Comparison of ENCODE assay signal across 10 mouse cellular contexts in the genomic region with DNA sequence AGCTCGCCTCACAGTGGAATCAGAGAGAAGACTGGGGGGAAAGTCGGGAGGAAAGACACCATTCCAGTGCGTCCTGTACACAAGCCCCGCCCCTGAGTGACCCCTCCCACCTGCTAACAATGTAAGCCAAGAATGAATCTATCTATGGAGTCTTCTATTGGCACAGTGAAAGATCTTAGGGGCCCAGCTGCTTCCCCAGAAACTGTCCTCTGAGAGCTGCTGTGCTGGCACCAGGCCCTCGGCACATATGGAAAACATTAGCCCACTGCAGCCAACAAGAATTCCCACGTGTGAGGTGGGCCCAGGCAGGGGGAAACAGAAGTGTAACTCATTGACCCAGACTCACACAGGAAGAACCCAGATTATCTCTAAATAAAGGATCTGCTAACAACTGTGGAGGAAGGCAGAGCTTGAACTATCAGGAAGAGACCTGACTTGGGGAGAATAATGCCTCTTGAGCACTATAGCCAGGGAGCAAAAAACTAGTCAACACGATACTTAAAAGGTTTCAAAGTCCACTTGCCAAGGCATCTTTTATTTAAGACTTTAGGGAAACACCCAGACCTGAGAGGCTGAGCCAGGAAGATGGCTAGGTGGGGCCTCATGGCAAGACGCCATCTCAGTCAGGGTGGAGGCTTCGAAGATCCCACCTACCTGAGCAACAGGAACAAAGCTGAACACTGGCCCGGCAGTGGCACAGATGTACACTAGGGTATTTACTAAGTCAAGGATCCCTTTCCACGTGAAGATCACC.
DNase-seq lines count a peak whose midpoint lies in the region; ATAC-seq and TF ChIP-seq lines count a peak whose summit lies in the region.
"Had no signal": no experiment of that assay in that cellular context is flagged by ENCODE, and none has a peak within 500 bp of the region (broad histone marks: within the 10 kb centered on the region; RNA-seq: fewer than 3 reads in every experiment).

No protein-coding gene starts in this region.

- no peaks in the 10 kb centered on the region for H3K27me3 ChIP-seq in forebrain, embryonic 14.5 days (replicated peaks; ENCODE audit: control insufficient read depth, insufficient read depth, low read length)
- H3K27me3 ChIP-seq in forebrain, embryonic 15.5 days = no peaks in the 10 kb centered on the region
- no peaks in the 10 kb centered on the region for H3K27me3 ChIP-seq in embryonic facial prominence, embryonic 14.5 days (replicated peaks; ENCODE audit: control insufficient read depth, insufficient read depth, low read length)
- H3K27me3 ChIP-seq in midbrain, embryonic 16.5 days (ENCODE audit: control insufficient read depth, insufficient read depth, low read depth, low read length) = no peaks in the 10 kb centered on the region

- TF ChIP-seq CTCF in layer of hippocampus, adult 2 months (conservative IDR thresholded peaks at IDR 0.05) = no peak

- no peak overlapping the region for H3K27ac ChIP-seq in forebrain, embryonic 14.5 days (ENCODE audit: low read depth, low read length)
- no peak overlapping the region for H3K27ac ChIP-seq in forebrain, embryonic 15.5 days (replicated peaks)
- no peak overlapping the region for H3K27ac ChIP-seq in embryonic facial prominence, embryonic 14.5 days (replicated peaks; ENCODE audit: low read depth, low read length)
- H3K27ac ChIP-seq in midbrain, embryonic 16.5 days (ENCODE audit: low read length) = no peak overlapping the region
- no peak overlapping the region for H3K27ac ChIP-seq in layer of hippocampus, adult 2 months

- 66% methylated on average over 11 of the region's 11 CpGs for WGBS in forebrain, embryonic 14.5 days
- WGBS in forebrain, embryonic 15.5 days = 62% methylated on average over 11 of the region's 11 CpGs
- 33% methylated on average over 11 of the region's 11 CpGs for WGBS in embryonic facial prominence, embryonic 14.5 days
- 72% methylated on average over 11 of the region's 11 CpGs for WGBS in midbrain, embryonic 16.5 days

- H3K9ac ChIP-seq in forebrain, embryonic 14.5 days (ENCODE audit: low read length) = no peak overlapping the region
- H3K9ac ChIP-seq in forebrain, embryonic 15.5 days (replicated peaks) = no peak overlapping the region
- H3K9ac ChIP-seq in embryonic facial prominence, embryonic 14.5 days (ENCODE audit: low read depth, low read length) = no peak overlapping the region
- no peak overlapping the region for H3K9ac ChIP-seq in midbrain, embryonic 16.5 days (ENCODE audit: low read depth, low read length)

- no peak for ATAC-seq in forebrain, embryonic 14.5 days
- no peak for ATAC-seq in forebrain, embryonic 15.5 days (replicated peaks)
- peak; percentile 68 for ATAC-seq in embryonic facial prominence, embryonic 14.5 days (ENCODE audit: low read depth)
- ATAC-seq in midbrain, embryonic 16.5 days = no peak

- H3K9me3 ChIP-seq in forebrain, embryonic 14.5 days (replicated peaks; ENCODE audit: control insufficient read depth, low read length) = no peaks in the 10 kb centered on the region
- H3K9me3 ChIP-seq in forebrain, embryonic 15.5 days = no peaks in the 10 kb centered on the region
- H3K9me3 ChIP-seq in embryonic facial prominence, embryonic 14.5 days (ENCODE audit: control insufficient read depth, low read length) = no peaks in the 10 kb centered on the region
- no peaks in the 10 kb centered on the region for H3K9me3 ChIP-seq in midbrain, embryonic 16.5 days (replicated peaks; ENCODE audit: control insufficient read depth, low read length, poor library complexity, severe bottlenecking)

- no peak overlapping the region for H3K4me2 ChIP-seq in forebrain, embryonic 14.5 days (ENCODE audit: low read length)
- no peak overlapping the region for H3K4me2 ChIP-seq in forebrain, embryonic 15.5 days (replicated peaks)
- H3K4me2 ChIP-seq in embryonic facial prominence, embryonic 14.5 days (ENCODE audit: low read depth, low read length) = no peak overlapping the region
- H3K4me2 ChIP-seq in midbrain, embryonic 16.5 days (ENCODE audit: low read length) = no peak overlapping the region

- no peak overlapping the region for H3K4me3 ChIP-seq in forebrain, embryonic 14.5 days (ENCODE audit: low read depth, low read length)
- H3K4me3 ChIP-seq in forebrain, embryonic 15.5 days = no peak overlapping the region
- no peak overlapping the region for H3K4me3 ChIP-seq in embryonic facial prominence, embryonic 14.5 days (ENCODE audit: low read depth, low read length)
- H3K4me3 ChIP-seq in midbrain, embryonic 16.5 days (ENCODE audit: low read depth, low read length) = no peak overlapping the region
- no peak overlapping the region for H3K4me3 ChIP-seq in layer of hippocampus, adult 2 months

- no peaks in the 10 kb centered on the region for H3K36me3 ChIP-seq in forebrain, embryonic 14.5 days (ENCODE audit: control insufficient read depth, insufficient read depth, low read length)
- no peaks in the 10 kb centered on the region for H3K36me3 ChIP-seq in forebrain, embryonic 15.5 days
- H3K36me3 ChIP-seq in embryonic facial prominence, embryonic 14.5 days (ENCODE audit: control insufficient read depth, insufficient read depth, low read length) = no peaks in the 10 kb centered on the region
- H3K36me3 ChIP-seq in midbrain, embryonic 16.5 days (ENCODE audit: control insufficient read depth, insufficient read depth, low read length) = no peaks in the 10 kb centered on the region

- H3K4me1 ChIP-seq in forebrain, embryonic 14.5 days (ENCODE audit: control insufficient read depth, insufficient read depth, low read length) = no peaks in the 10 kb centered on the region
- H3K4me1 ChIP-seq in forebrain, embryonic 15.5 days = peaks cover 5% of the 10 kb centered on the region
- H3K4me1 ChIP-seq in embryonic facial prominence, embryonic 14.5 days (ENCODE audit: control insufficient read depth, insufficient read depth, low read length) = peaks cover 16% of the 10 kb centered on the region
- no peaks in the 10 kb centered on the region for H3K4me1 ChIP-seq in midbrain, embryonic 16.5 days (ENCODE audit: control insufficient read depth, insufficient read depth, low read length)

- intact Hi-C loops in heart, postnatal 14 days (cut with DNase I) = no loop called here

- DNase-seq in forebrain, embryonic 14.5 days (ENCODE audit: low spot score) = peak; percentile 24
- peak; percentile 63 for DNase-seq in NIH3T3 (ENCODE audit: low read depth)
- peak; percentile 81 for DNase-seq in embryonic facial prominence, embryonic 14.5 days (ENCODE audit: low spot score)
- DNase-seq in heart, postnatal 14 days = peak; percentile 36 to 51
- DNase-seq in layer of hippocampus, adult 2 months (ENCODE audit: low spot score in 2 of 2) = no peak
- DNase-seq in right cerebral cortex, adult 2 months (ENCODE audit: low spot score in 2 of 2) = no peak
- DNase-seq: kidney, adult 11 months; lung, adult 2 months had no signal

Comparison
In these comparisons a context has a peak if more than half of its experiments do, and no peak if none do; other contexts are left out.
1. DNase-seq: peak in forebrain, embryonic 14.5 days (single experiment), NIH3T3 (single experiment), embryonic facial prominence, embryonic 14.5 days (single experiment) and heart, postnatal 14 days (2 of 2); none in layer of hippocampus, adult 2 months (0 of 2) and right cerebral cortex, adult 2 months (0 of 2).